ENCODE assay signal across 11 mouse cellular contexts in genomic region chr11:6629655-6630054, GRCm38 (mm10). TPM values are rescaled to one million over a fixed set of nuclear protein-coding genes. Genes with fewer than 3 reads are reported as not detected.
A peak's percentile ranks its signal among the peaks of the same experiment; 100 is the strongest.
DNase-seq lines count a peak whose midpoint lies in the region; ATAC-seq and TF ChIP-seq lines count a peak whose summit lies in the region.
"Had no signal": no experiment of that assay in that cellular context is flagged by ENCODE, and none has a peak within 500 bp of the region (broad histone marks: within the 10 kb centered on the region; RNA-seq: fewer than 3 reads in every experiment).

No protein-coding gene starts in this region.

- H3K9ac ChIP-seq in heart, postnatal 0 days (replicated peaks; ENCODE audit: low read depth, low read length): no peak overlapping the region

- H3K4me2 ChIP-seq in heart, postnatal 0 days (ENCODE audit: low read depth, low read length): no peak overlapping the region

- TF ChIP-seq EP300 in heart, postnatal 0 days (IDR thresholded peaks at IDR 0.05; ENCODE audit: low read depth): no peak

- no peak for ATAC-seq in heart, postnatal 0 days (ENCODE audit: insufficient read depth, low read depth)
- ATAC-seq in activated CD4-positive, CD25-positive, alpha-beta regulatory T cell, adult 4 months: no peak

- peaks cover 14% of the 10 kb centered on the region for H3K4me1 ChIP-seq in heart, postnatal 0 days (ENCODE audit: control insufficient read depth, insufficient read depth)
- peaks cover 30% of the 10 kb centered on the region for H3K4me1 ChIP-seq in E14TG2a.4 (replicated peaks; ENCODE audit: low read depth, low read length)

- H3K36me3 ChIP-seq in heart, postnatal 0 days (replicated peaks; ENCODE audit: control insufficient read depth, insufficient read depth, low read length): peaks cover 2% of the 10 kb centered on the region; the same call in 1 of the 2 replicates
- H3K36me3 ChIP-seq in E14TG2a.4 (ENCODE audit: insufficient read depth, low read length): peaks cover 14% of the 10 kb centered on the region

- no peak overlapping the region for H3K27ac ChIP-seq in heart, postnatal 0 days (ENCODE audit: low read depth)

- peak; percentile 51 for TF ChIP-seq CTCF in heart, postnatal 0 days (IDR thresholded peaks at IDR 0.05; ENCODE audit: low read depth)
- peak; percentile 38 for TF ChIP-seq CTCF in E14TG2a.4 (conservative IDR thresholded peaks at IDR 0.05; ENCODE audit: low read length)
- peak; percentile 45; the same call in 1 of the 2 replicates for TF ChIP-seq CTCF in brain, embryonic 14.5 days (IDR thresholded peaks at IDR 0.05; ENCODE audit: borderline replicate concordance, extremely low read depth, insufficient read depth, insufficient read length)

- TF ChIP-seq POLR2A in brain, embryonic 14.5 days (IDR thresholded peaks at IDR 0.05; ENCODE audit: borderline replicate concordance, extremely low read depth, insufficient read depth, insufficient read length, poor library complexity, severe bottlenecking): no peak

- no peak overlapping the region for H3K4me3 ChIP-seq in heart, postnatal 0 days (ENCODE audit: low read depth, low read length)
- no peak overlapping the region for H3K4me3 ChIP-seq in E14TG2a.4 (replicated peaks; ENCODE audit: low read length)
- H3K4me3 ChIP-seq: myocyte had no signal

- no peak for DNase-seq in heart, postnatal 0 days (ENCODE audit: low spot score)
- DNase-seq in heart, adult 9 months (ENCODE audit: low spot score in 2 of 2): no peak
- DNase-seq in brain, embryonic 14.5 days (ENCODE audit: low read depth): peak; percentile 48
- DNase-seq in natural killer cell, adult 2 months (ENCODE audit: low spot score in 2 of 2): peak; percentile 23 to 48
- no peak for DNase-seq in urinary bladder, postnatal 14 days (ENCODE audit: low spot score)
- DNase-seq in adrenal gland, postnatal 4 days (ENCODE audit: low spot score in 2 of 2): no peak

- H3K27me3 ChIP-seq in heart, postnatal 0 days (ENCODE audit: control insufficient read depth, insufficient read depth, low read length): no peaks in the 10 kb centered on the region
- no peaks in the 10 kb centered on the region for H3K27me3 ChIP-seq in E14TG2a.4 (ENCODE audit: insufficient read depth, low read length)

- H3K9me3 ChIP-seq in heart, postnatal 0 days (replicated peaks; ENCODE audit: control insufficient read depth, low read length): no peaks in the 10 kb centered on the region
- no peaks in the 10 kb centered on the region for H3K9me3 ChIP-seq in E14TG2a.4 (ENCODE audit: low read length)

RNA-seq across cellular contexts. Expression of gene Tbrg4, which starts 3.8 kb away (rescaled TPM):
- total RNA-seq in heart, postnatal 0 days (2014; rRNA removed; ENCODE audit: low replicate concordance): 62.5 and 82.9 TPM in 2 replicates
- polyA plus RNA-seq in heart, postnatal 0 days (2015; fragmentation: Nextera tagmentation; extraction: Ambion mirVana): 52.5 and 65.8 TPM in 2 replicates
- 86.0 and 103 TPM in 2 replicates for polyA plus RNA-seq in brain, embryonic 14.5 days (2012; rRNA removed)
- 10 to 100 TPM; 70.9 to 81.6 TPM for total RNA-seq in adrenal gland, postnatal 4 days (2021)
- 10 to 100 TPM; 21.6 to 33.6 TPM for polyA plus RNA-seq in activated CD4-positive, CD25-positive, alpha-beta regulatory T cell, adult 4 months (2017; shearing (Covaris generic))

RNA-seq across cellular contexts. Expression of gene Wap, which starts 8.8 kb away (rescaled TPM):
- total RNA-seq in heart, postnatal 0 days (2014; rRNA removed; ENCODE audit: low replicate concordance): not detected in 2 replicates
- not detected in 2 replicates for polyA plus RNA-seq in heart, postnatal 0 days (2015; fragmentation: Nextera tagmentation; extraction: Ambion mirVana)
- not detected in 2 replicates for polyA plus RNA-seq in brain, embryonic 14.5 days (2012; rRNA removed)
- not detected for total RNA-seq in adrenal gland, postnatal 4 days (2021)
- polyA plus RNA-seq in activated CD4-positive, CD25-positive, alpha-beta regulatory T cell, adult 4 months (2017; shearing (Covaris generic)): not detected
- total RNA-seq: granulocyte monocyte progenitor cell, adult 5-6 weeks; layer of hippocampus, postnatal 25 days had no signal
- polyA plus RNA-seq: myocyte had no signal

RNA-seq across cellular contexts. Expression of gene Nacad, which starts 23.8 kb away (rescaled TPM):
- 0.95 and 2.5 TPM in 2 replicates for total RNA-seq in heart, postnatal 0 days (2014; rRNA removed; ENCODE audit: low replicate concordance)
- 1.2 TPM in 2 replicates for polyA plus RNA-seq in heart, postnatal 0 days (2015; fragmentation: Nextera tagmentation; extraction: Ambion mirVana)
- 92.6 and 134 TPM in 2 replicates for polyA plus RNA-seq in brain, embryonic 14.5 days (2012; rRNA removed)
- total RNA-seq in adrenal gland, postnatal 4 days (2021): 10 to 100 TPM in 1 of 2 experiments, 1 to 10 TPM in 1; 4.7 to 12.6 TPM
- not detected for polyA plus RNA-seq in activated CD4-positive, CD25-positive, alpha-beta regulatory T cell, adult 4 months (2017; shearing (Covaris generic))
- total RNA-seq: granulocyte monocyte progenitor cell, adult 5-6 weeks had no signal

RNA-seq across cellular contexts. Expression of gene Ramp3, which starts 28.7 kb away (rescaled TPM):
- total RNA-seq in heart, postnatal 0 days (2014; rRNA removed; ENCODE audit: low replicate concordance): 4.6 and 16.9 TPM in 2 replicates
- polyA plus RNA-seq in heart, postnatal 0 days (2015; fragmentation: Nextera tagmentation; extraction: Ambion mirVana): 5.0 TPM in 2 replicates
- polyA plus RNA-seq in brain, embryonic 14.5 days (2012; rRNA removed): 8.6 and 12.1 TPM in 2 replicates
- 10 to 100 TPM; 14.3 to 14.8 TPM for total RNA-seq in adrenal gland, postnatal 4 days (2021)
- 1 to 10 TPM; 8.0 to 8.6 TPM for polyA plus RNA-seq in activated CD4-positive, CD25-positive, alpha-beta regulatory T cell, adult 4 months (2017; shearing (Covaris generic))
- total RNA-seq: granulocyte monocyte progenitor cell, adult 5-6 weeks had no signal

Comparison
In these comparisons a context has a peak if more than half of its experiments do, and no peak if none do; other contexts are left out.
1. DNase-seq: peak in brain, embryonic 14.5 days (single experiment) and natural killer cell, adult 2 months (2 of 2); none in heart, postnatal 0 days (single experiment), heart, adult 9 months (0 of 2), urinary bladder, postnatal 14 days (single experiment) and adrenal gland, postnatal 4 days (0 of 2).
2. RNA of gene Nacad, which starts 23.8 kb away (polyA plus RNA-seq): 92.6 to 134 TPM in brain, embryonic 14.5 days; 1.2 TPM in heart, postnatal 0 days and not detected in activated CD4-positive, CD25-positive, alpha-beta regulatory T cell, adult 4 months; every median in the first group is over 10 times any median in the second.
3. Peak in every context shown above with its lines, with median percentiles within 50 percentile points of each other: CTCF ChIP-seq.